Comparison of ENCODE assay signal across 14 mouse cellular contexts in the genomic region with DNA sequence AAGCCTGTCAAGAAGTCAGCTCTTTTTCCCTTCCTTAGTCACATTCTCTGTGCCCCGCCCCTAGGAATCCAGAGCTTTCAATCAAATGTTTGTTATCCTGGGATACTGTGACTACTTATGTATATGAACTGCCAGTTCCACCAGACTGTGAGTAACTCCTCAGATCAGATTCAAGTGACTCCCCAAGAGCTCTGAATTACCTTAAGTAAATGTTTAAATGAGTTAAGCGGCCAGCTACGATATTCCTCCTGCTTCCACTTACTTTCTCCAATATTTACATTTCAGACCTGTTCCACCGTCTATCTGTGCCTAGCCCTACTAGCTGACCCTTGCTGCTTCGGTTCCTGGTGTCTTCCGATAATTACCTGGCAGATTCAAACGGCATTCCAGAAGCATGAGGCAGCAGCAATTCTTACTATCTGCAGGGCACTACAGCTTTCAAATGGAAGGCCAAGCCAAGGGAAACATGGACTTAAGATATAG. TPM values are rescaled to one million over a fixed set of nuclear protein-coding genes. Genes with fewer than 3 reads are reported as not detected.
A peak's percentile ranks its signal among the peaks of the same experiment; 100 is the strongest.
DNase-seq lines count a peak whose midpoint lies in the region; ATAC-seq and TF ChIP-seq lines count a peak whose summit lies in the region.
"Had no signal": no experiment of that assay in that cellular context is flagged by ENCODE, and none has a peak within 500 bp of the region (broad histone marks: within the 10 kb centered on the region; RNA-seq: fewer than 3 reads in every experiment).

No protein-coding gene starts in this region.

- H3K27ac ChIP-seq in embryonic fibroblast, embryonic 13.5 days (ENCODE audit: insufficient read depth, low read length) = peak overlapping the region; percentile 44; the same call in 1 of the 2 replicates
- no peak overlapping the region for H3K27ac ChIP-seq in hindbrain, embryonic 13.5 days
- H3K27ac ChIP-seq: liver, embryonic 14.5 days had no signal

- no peaks in the 10 kb centered on the region for H3K27me3 ChIP-seq in hindbrain, embryonic 13.5 days

- peaks cover 15% of the 10 kb centered on the region for H3K4me1 ChIP-seq in embryonic fibroblast, embryonic 13.5 days (ENCODE audit: control insufficient read depth, insufficient read depth, low read length)
- peaks cover 5% of the 10 kb centered on the region; the same call in 1 of the 2 replicates for H3K4me1 ChIP-seq in hindbrain, embryonic 13.5 days (replicated peaks)

- H3K9me3 ChIP-seq in hindbrain, embryonic 13.5 days = no peaks in the 10 kb centered on the region

- no peak for ATAC-seq in frontal cortex, adult (ENCODE audit: low TSS enrichment)
- ATAC-seq in cerebellum, adult (ENCODE audit: insufficient number of reproducible peaks, low FRiP score, low TSS enrichment) = no peak
- ATAC-seq in hindbrain, embryonic 13.5 days (ENCODE audit: low FRiP score) = no peak

- TF ChIP-seq POLR2A in embryonic fibroblast, embryonic 13.5 days (IDR thresholded peaks at IDR 0.05; ENCODE audit: low read depth, low read length) = no peak

- H3K4me2 ChIP-seq in hindbrain, embryonic 13.5 days = no peak overlapping the region

- intact Hi-C loops in heart, postnatal 14 days (cut with DNase I) = no loop called here

- DNase-seq in heart, adult 11 months = peak; percentile 88
- DNase-seq in heart, postnatal 14 days = no peak
- peak; percentile 82 for DNase-seq in 3T3-L1 (ENCODE audit: low read depth, low spot score)
- peak; percentile 60 for DNase-seq in lung, postnatal 10 days
- DNase-seq: adrenal gland, postnatal 10 days; cerebellum, adult 18-20 months; heart, postnatal 36 days; kidney, postnatal 36 days; spleen, adult 18-20 months had no signal

- H3K9ac ChIP-seq in hindbrain, embryonic 13.5 days = no peak overlapping the region
- H3K9ac ChIP-seq: liver, embryonic 14.5 days had no signal

- no peaks in the 10 kb centered on the region for H3K36me3 ChIP-seq in hindbrain, embryonic 13.5 days

- WGBS in hindbrain, embryonic 13.5 days = 62% methylated on average over 7 of the region's 7 CpGs

- no peak for TF ChIP-seq CTCF in embryonic fibroblast, embryonic 13.5 days (IDR thresholded peaks at IDR 0.05; ENCODE audit: borderline replicate concordance, insufficient read depth, low read length)

- no peak overlapping the region for H3K4me3 ChIP-seq in embryonic fibroblast, embryonic 13.5 days (ENCODE audit: insufficient read depth, low read length)
- no peak overlapping the region for H3K4me3 ChIP-seq in hindbrain, embryonic 13.5 days

RNA-seq across cellular contexts. Expression of gene Ptpn21, which starts 23.5 kb away (rescaled TPM):
- total RNA-seq in heart, postnatal 14 days (2021) = 10 to 100 TPM; 21.6 to 22.5 TPM
- 22.5 and 27.4 TPM in 2 replicates for polyA plus RNA-seq in embryonic fibroblast, embryonic 13.5 days (2011; ENCODE audit: insufficient read length, low read depth, missing spikeins)
- 4.3 and 4.7 TPM in 2 replicates for polyA plus RNA-seq in hindbrain, embryonic 13.5 days (2015; fragmentation: Nextera tagmentation; extraction: Ambion mirVana)

RNA-seq across cellular contexts. Expression of gene Zc3h14, which starts 33.1 kb away (rescaled TPM):
- total RNA-seq in heart, postnatal 14 days (2021) = 10 to 100 TPM; 60.3 to 64.3 TPM
- 130 and 161 TPM in 2 replicates for polyA plus RNA-seq in embryonic fibroblast, embryonic 13.5 days (2011; ENCODE audit: insufficient read length, low read depth, missing spikeins)
- 112 and 118 TPM in 2 replicates for polyA plus RNA-seq in hindbrain, embryonic 13.5 days (2015; fragmentation: Nextera tagmentation; extraction: Ambion mirVana)

Comparison
In these comparisons a context has a peak if more than half of its experiments do, and no peak if none do; other contexts are left out.
1. DNase-seq: peak in heart, adult 11 months (single experiment), 3T3-L1 (single experiment) and lung, postnatal 10 days (single experiment); none in heart, postnatal 14 days (0 of 2).